Mouse (Mus musculus) thymus, postnatal 10 days (tissue): Measurements from ENCODE around the gene Etfa.

Source experiments
- DNase-seq, 2 experiments: peaks; one replicate each; pipeline ENCODE4 v3.0.0; 2021; ENCODE audit warnings: low spot score in 2 of 2

The Etfa gene

GRCm38 (mm10) chr9:55423451-55424424 lies 88.3 kb downstream of the Etfa start:
- DNase-seq = no peak

GRCm38 (mm10) chr9:55421786-55422185 lies 90.3 kb downstream of the Etfa start:
- DNase-seq = no peak

- DNase-seq = no peak
These were observed 100.9 kb downstream of the Etfa start for GRCm38 (mm10) chr9:55411154-55411553.

- DNase-seq = no peak
These were observed 101.6 kb downstream of the Etfa start for GRCm38 (mm10) chr9:55410430-55410829.

- no peak for DNase-seq
These were observed 102.2 kb downstream of the Etfa start for GRCm38 (mm10) chr9:55409833-55410232.

- no peak for DNase-seq
These were observed 103.2 kb downstream of the Etfa start for GRCm38 (mm10) chr9:55408851-55409250.

GRCm38 (mm10) chr9:55406773-55407172 lies 105.3 kb downstream of the Etfa start:
- DNase-seq = no peak

GRCm38 (mm10) chr9:55404976-55405702 lies 106.9 kb downstream of the Etfa start:
- no peak for DNase-seq
